Mouse (Mus musculus): ENCODE measurements at regions not wholly inside any gene's neighbourhood (a gene's known extent, or its start where the extent isn't known, plus 50 kb on each side); places are given as distances from the start of the nearest gene placed in this dataset.

- no peak overlapping the region for H3K4me3 ChIP-seq
Observed at GRCm38 (mm10) chr15:29199988-29200387, 972.4 kb upstream of the Ctnnd2 start.

GRCm38 (mm10) chr15:29223667-29224066, 948.7 kb upstream of the Ctnnd2 start:
- H3K9ac ChIP-seq (ENCODE audit: low read depth, low read length) = no peak overlapping the region
- no peaks in the 10 kb centered on the region for H3K4me1 ChIP-seq (ENCODE audit: control insufficient read depth, insufficient read depth, low read length)
- intact Hi-C loops (cut with DNase I) = no loop called here
- no peaks in the 10 kb centered on the region for H3K27me3 ChIP-seq (ENCODE audit: control insufficient read depth, insufficient read depth, low read length)
- no peak for DNase-seq
- H3K4me3 ChIP-seq = no peak overlapping the region
- no peaks in the 10 kb centered on the region for H3K36me3 ChIP-seq (ENCODE audit: control insufficient read depth, insufficient read depth, low read length)
- H3K79me2 ChIP-seq (replicated peaks; ENCODE audit: control insufficient read depth, insufficient read depth, low read length) = no peaks in the 10 kb centered on the region
- TF ChIP-seq CTCF (IDR thresholded peaks at IDR 0.05) = no peak
- no peak overlapping the region for H3K27ac ChIP-seq
- 70% methylated on average over 3 of the region's 3 CpGs for WGBS

More at GRCm38 (mm10) chr15:29199988-29200387, 972.4 kb upstream of the Ctnnd2 start:
- Histone ChIP-seq H3K27me3 (ENCODE audit: control insufficient read depth, insufficient read depth, low read length) (no peaks in the 10 kb centered on the region), H3K27ac (no peak overlapping the region), H3K36me3 (ENCODE audit: control insufficient read depth, insufficient read depth, low read length) (no peaks in the 10 kb centered on the region), H3K79me2 (replicated peaks; ENCODE audit: control insufficient read depth, insufficient read depth, low read length) (no peaks in the 10 kb centered on the region), H3K4me1 (ENCODE audit: control insufficient read depth, insufficient read depth, low read length) (no peaks in the 10 kb centered on the region), H3K9ac (ENCODE audit: low read depth, low read length) (no peak overlapping the region)
- no peak for DNase-seq
- intact Hi-C loops (cut with DNase I) = no loop called here
- TF ChIP-seq EP300 (IDR thresholded peaks at IDR 0.05; ENCODE audit: insufficient read depth, low read depth, low read length) (no peak), CTCF (IDR thresholded peaks at IDR 0.05) (no peak), POLR2A (IDR thresholded peaks at IDR 0.05; ENCODE audit: insufficient read depth, low read depth, low read length) (no peak)

GRCm38 (mm10) chr15:29226889-29227288, 945.5 kb upstream of the Ctnnd2 start:
- DNase-seq = no peak
- intact Hi-C loops (cut with DNase I) = no loop called here
- Histone ChIP-seq H3K9ac (ENCODE audit: low read depth, low read length) (no peak overlapping the region), H3K36me3 (ENCODE audit: control insufficient read depth, insufficient read depth, low read length) (no peaks in the 10 kb centered on the region), H3K27me3 (ENCODE audit: control insufficient read depth, insufficient read depth, low read length) (no peaks in the 10 kb centered on the region), H3K79me2 (replicated peaks; ENCODE audit: control insufficient read depth, insufficient read depth, low read length) (no peaks in the 10 kb centered on the region), H3K4me1 (ENCODE audit: control insufficient read depth, insufficient read depth, low read length) (no peaks in the 10 kb centered on the region), H3K4me3 (no peak overlapping the region), H3K27ac (no peak overlapping the region)
- WGBS = 76% methylated on average over 1 of the region's 1 CpGs
- no peak for TF ChIP-seq EP300 (IDR thresholded peaks at IDR 0.05; ENCODE audit: insufficient read depth, low read depth, low read length)
- TF ChIP-seq POLR2A (IDR thresholded peaks at IDR 0.05; ENCODE audit: insufficient read depth, low read depth, low read length) = no peak
- TF ChIP-seq CTCF (IDR thresholded peaks at IDR 0.05) = no peak

GRCm38 (mm10) chr15:29234635-29235034, 937.8 kb upstream of the Ctnnd2 start:
- H3K4me3 ChIP-seq = no peak overlapping the region
- no peak for TF ChIP-seq EP300 (IDR thresholded peaks at IDR 0.05; ENCODE audit: insufficient read depth, low read depth, low read length)
- peak; percentile 23; the same call in 1 of the 2 replicates for TF ChIP-seq CTCF (IDR thresholded peaks at IDR 0.05)
- H3K4me1 ChIP-seq (ENCODE audit: control insufficient read depth, insufficient read depth, low read length) = no peaks in the 10 kb centered on the region
- no peak overlapping the region for H3K27ac ChIP-seq
- DNase-seq = no peak
- intact Hi-C loops (cut with DNase I) = no loop called here
- no peaks in the 10 kb centered on the region for H3K36me3 ChIP-seq (ENCODE audit: control insufficient read depth, insufficient read depth, low read length)
- H3K27me3 ChIP-seq (ENCODE audit: control insufficient read depth, insufficient read depth, low read length) = no peaks in the 10 kb centered on the region
- H3K79me2 ChIP-seq (replicated peaks; ENCODE audit: control insufficient read depth, insufficient read depth, low read length) = no peaks in the 10 kb centered on the region
- no peak overlapping the region for H3K9ac ChIP-seq (ENCODE audit: low read depth, low read length)

- no peak overlapping the region for H3K27ac ChIP-seq
- intact Hi-C loops (cut with DNase I) = no loop called here
- WGBS = 14% methylated on average over 3 of the region's 3 CpGs
- no peaks in the 10 kb centered on the region for H3K36me3 ChIP-seq (ENCODE audit: control insufficient read depth, insufficient read depth, low read length)
- H3K9ac ChIP-seq (ENCODE audit: low read depth, low read length) = no peak overlapping the region
- no peaks in the 10 kb centered on the region for H3K4me1 ChIP-seq (ENCODE audit: control insufficient read depth, insufficient read depth, low read length)
- DNase-seq = no peak
- H3K4me3 ChIP-seq = no peak overlapping the region
- no peaks in the 10 kb centered on the region for H3K79me2 ChIP-seq (replicated peaks; ENCODE audit: control insufficient read depth, insufficient read depth, low read length)
- no peaks in the 10 kb centered on the region for H3K27me3 ChIP-seq (ENCODE audit: control insufficient read depth, insufficient read depth, low read length)
- TF ChIP-seq CTCF (IDR thresholded peaks at IDR 0.05) (no peak), EP300 (IDR thresholded peaks at IDR 0.05; ENCODE audit: insufficient read depth, low read depth, low read length) (no peak), POLR2A (IDR thresholded peaks at IDR 0.05; ENCODE audit: insufficient read depth, low read depth, low read length) (no peak)
Observed at GRCm38 (mm10) chr15:29255152-29255551, 917.2 kb upstream of the Ctnnd2 start.

- no peaks in the 10 kb centered on the region for H3K79me2 ChIP-seq (replicated peaks; ENCODE audit: control insufficient read depth, insufficient read depth, low read length)
- H3K27ac ChIP-seq = no peak overlapping the region
- H3K4me3 ChIP-seq = no peak overlapping the region
- H3K9ac ChIP-seq (ENCODE audit: low read depth, low read length) = no peak overlapping the region
- H3K27me3 ChIP-seq (ENCODE audit: control insufficient read depth, insufficient read depth, low read length) = no peaks in the 10 kb centered on the region
- H3K4me1 ChIP-seq (ENCODE audit: control insufficient read depth, insufficient read depth, low read length) = no peaks in the 10 kb centered on the region
- H3K36me3 ChIP-seq (ENCODE audit: control insufficient read depth, insufficient read depth, low read length) = no peaks in the 10 kb centered on the region
- no peak for DNase-seq
- WGBS = 34% methylated on average over 1 of the region's 1 CpGs
- intact Hi-C loops (cut with DNase I) = no loop called here
- TF ChIP-seq EP300 (IDR thresholded peaks at IDR 0.05; ENCODE audit: insufficient read depth, low read depth, low read length) (no peak), CTCF (IDR thresholded peaks at IDR 0.05) (no peak), POLR2A (IDR thresholded peaks at IDR 0.05; ENCODE audit: insufficient read depth, low read depth, low read length) (no peak)
Observed at GRCm38 (mm10) chr15:29266767-29267166, 905.6 kb upstream of the Ctnnd2 start.

Measured in heart, adult 2 months (tissue).